Mouse (Mus musculus) brain, embryonic 14.5 days (tissue): ENCODE measurements around the gene Ecm2.

Experiments used
- CTCF ChIP-seq: fragments of 200-500 bp; IDR thresholded peaks from 2 replicates; pipeline ENCODE4 v1.5.1; 2012; ENCODE audit warnings: inconsistent platforms, mild to moderate bottlenecking, moderate library complexity, borderline replicate concordance; ENCODE audit not compliant: insufficient read depth, insufficient read length; ENCODE audit errors: extremely low read depth
- POLR2A ChIP-seq: fragments of 200-500 bp; IDR thresholded peaks from 2 replicates; pipeline ENCODE4 v1.6.1; 2012; ENCODE audit warnings: mild to moderate bottlenecking, inconsistent platforms, borderline replicate concordance; ENCODE audit not compliant: poor library complexity, insufficient read depth, insufficient read length, severe bottlenecking; ENCODE audit errors: extremely low read depth

GRCm38 (mm10) chr13:49547563-49548150 lies 43.0 kb downstream of the Ecm2 start:
- TF ChIP-seq CTCF: no peak
- no peak for TF ChIP-seq POLR2A
